Mouse (Mus musculus): ENCODE results near the gene Kank4. TPM values are rescaled to one million over a fixed set of nuclear protein-coding genes. Genes with fewer than 3 reads are reported as not detected.
"Not testable (repeated sequence)": the region's sequence is repeated elsewhere in the genome, so short reads cannot be mapped to it uniquely, and the experiment has no call there.

Kank4 gene
- total RNA-seq, 2 experiments from 2014 or later: 7.0 to 7.7 TPM

DNA sequence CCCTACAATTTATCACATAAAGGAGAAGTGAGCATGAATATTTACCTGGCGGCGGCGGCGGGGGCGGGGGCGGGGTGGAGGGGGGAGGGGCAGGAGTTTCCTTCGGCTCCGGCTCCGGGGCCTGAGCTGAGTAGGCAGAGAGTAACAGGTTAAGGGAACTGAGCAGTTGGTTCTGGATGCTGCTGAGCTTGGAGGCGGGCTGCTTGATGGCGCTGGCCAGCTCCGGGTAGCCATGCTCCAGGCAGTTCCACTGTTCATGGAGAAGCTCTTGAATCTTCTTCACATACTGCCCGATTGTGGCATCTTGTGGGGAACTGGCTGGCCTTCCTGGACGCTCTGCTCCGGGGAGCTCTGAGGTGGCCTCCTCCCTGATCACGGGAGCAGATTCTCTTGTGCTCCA lies 39.1 kb downstream of the Kank4 start:
- DNase-seq (ENCODE audit: low spot score in 2 of 2): no peak

DNA sequence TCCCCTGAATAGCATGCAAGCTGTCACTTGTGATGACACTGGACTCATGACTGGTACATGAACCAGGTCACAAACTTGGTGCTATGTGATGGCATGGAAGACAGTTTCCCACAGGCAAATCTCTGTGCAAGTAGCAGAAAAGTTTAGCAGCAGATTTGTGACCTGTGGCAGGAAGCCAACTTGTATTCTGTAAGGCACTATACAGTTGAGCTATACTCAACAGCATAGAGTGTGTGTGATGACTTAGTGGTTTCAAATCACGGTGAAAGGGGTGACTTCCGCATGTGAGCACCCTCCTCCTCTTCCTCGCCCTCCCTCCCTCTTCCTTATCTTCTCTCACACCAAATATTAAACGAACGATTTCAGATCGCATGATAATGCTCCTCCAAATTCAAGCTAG lies 39.9 kb downstream of the Kank4 start:
- no peak for DNase-seq (ENCODE audit: low spot score in 2 of 2)

DNA sequence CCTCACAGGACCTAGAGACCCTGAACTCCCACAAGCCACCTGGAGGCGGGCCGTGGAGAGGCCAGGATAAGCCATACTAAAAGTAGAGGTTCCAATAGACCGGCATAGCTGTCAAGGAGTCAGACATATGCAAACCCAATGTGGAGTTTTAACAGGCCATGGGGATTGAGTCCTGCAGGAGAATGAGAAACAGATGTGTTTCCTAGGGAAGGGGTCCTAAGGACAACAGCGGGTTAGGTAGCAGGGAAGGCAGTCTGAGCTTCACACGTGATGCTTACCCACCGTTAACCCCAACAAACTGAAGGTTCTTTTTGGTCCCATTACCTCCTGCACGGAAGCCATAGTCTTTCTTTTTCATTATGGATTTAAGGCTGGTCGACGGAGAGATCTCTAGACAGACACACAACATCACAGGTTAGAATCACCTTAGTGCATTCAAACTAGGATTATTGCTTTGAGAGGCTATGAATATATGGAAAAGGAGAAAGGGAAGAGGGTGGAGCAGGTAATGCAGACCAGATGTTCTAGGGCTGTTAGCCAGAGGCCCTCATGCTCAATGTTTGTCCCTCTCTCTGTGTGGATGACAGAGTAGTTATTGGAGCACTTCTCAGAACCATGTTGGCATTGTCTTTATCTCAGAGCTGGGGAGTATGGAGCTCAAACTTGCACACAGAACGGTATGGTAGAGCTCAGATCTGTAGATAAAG lies 40.5 kb downstream of the Kank4 start:
- no peak for DNase-seq (ENCODE audit: low spot score in 2 of 2)

DNA sequence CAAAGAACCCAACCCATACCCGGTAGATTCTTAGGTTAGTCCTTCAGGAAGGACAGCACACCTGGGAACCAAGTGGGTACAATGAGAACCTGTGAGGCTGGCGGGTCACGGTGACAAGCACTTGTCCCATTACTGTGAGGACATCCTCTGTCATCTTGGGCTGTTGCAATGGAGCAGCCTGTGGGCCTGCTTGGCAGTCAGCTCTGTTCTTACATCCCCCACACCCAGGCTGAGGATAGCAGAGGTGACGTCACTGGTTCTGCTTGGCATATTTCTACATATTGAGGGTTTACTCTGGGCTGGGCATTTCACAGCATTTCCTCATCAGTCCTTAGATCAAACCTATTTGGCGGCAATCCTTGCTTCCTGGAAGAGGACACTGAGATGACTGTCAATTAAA lies 43.6 kb downstream of the Kank4 start:
- no peak for DNase-seq (ENCODE audit: low spot score in 2 of 2)

DNA sequence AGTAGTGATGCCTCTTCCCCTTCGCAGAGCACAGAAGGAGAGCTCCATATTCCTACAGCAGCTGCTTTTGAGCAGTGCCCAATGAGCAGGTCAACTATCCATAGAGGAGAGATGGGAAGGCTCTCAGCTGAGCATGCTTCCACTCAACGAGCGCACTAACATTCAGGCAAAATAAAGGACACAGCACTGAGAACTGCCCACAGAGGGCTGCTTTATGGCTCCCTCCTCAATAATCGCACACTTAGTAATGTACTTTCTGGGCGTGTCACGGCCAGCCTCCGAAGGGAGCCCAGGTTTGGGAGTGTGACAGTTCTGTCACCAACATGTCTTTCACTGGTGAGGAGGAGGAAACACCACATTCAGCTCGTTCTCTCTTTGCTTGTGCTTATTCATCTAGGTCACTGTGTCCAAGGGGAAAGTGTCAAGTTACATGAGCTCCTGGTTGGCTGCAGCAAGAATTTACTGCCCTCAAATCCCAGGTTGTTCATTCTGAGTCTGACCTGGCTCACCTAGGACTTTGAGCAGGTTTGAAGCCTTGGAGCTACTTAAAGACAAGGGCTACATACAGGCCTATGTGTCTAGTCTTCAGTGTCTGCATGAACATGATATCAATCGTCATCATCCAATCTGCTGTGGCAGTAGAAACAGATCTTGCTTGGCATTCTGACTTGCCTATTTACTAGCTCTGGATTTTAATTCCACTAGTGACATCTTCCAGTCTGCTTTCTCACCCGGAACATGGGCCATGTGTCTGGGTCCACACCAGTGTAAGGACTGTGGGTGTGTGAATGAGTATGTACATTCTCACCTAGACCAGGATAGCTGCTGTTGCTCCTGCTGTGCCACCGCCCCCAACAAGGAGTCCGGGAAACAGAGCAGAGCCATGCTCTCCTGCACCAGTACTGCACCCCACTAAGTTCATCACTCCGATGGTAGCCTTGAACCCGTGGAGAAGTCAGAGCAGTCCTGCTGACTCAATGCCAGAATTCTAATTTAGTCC lies 49.9 kb downstream of the Kank4 start:
- no peak for DNase-seq (ENCODE audit: low spot score in 2 of 2)

DNA sequence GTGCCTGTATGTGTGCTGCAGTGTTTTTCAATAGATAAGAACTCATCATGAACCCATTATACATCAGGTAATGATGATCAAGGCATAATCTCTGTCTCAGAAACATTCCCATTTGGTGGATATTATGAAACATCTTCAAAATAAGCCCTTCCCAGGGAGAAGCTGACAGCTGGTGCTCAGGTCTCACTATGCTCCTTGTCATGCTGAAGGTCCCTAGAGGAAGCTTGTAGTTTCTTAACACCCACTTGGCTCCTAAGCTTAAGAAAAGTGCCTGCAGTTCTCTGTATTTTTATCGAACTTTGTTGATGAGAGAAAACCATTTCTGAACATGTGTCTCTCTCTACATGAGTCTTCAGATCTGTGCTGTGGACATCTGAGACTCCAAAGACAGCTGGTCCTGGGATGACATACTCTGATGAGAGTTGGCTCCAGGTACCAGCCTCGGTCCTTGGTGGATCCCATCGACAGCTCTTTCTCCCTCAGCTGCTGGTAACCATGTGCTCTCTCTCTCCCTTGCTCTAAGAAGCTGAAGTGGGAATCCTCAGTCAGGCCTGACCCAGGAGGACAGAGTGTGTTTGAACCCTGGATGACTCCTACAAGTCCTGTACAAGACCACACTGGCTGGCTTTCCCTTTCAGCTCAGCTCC lies 58.3 kb downstream of the Kank4 start:
- DNase-seq (ENCODE audit: low spot score in 2 of 2): no peak

DNA sequence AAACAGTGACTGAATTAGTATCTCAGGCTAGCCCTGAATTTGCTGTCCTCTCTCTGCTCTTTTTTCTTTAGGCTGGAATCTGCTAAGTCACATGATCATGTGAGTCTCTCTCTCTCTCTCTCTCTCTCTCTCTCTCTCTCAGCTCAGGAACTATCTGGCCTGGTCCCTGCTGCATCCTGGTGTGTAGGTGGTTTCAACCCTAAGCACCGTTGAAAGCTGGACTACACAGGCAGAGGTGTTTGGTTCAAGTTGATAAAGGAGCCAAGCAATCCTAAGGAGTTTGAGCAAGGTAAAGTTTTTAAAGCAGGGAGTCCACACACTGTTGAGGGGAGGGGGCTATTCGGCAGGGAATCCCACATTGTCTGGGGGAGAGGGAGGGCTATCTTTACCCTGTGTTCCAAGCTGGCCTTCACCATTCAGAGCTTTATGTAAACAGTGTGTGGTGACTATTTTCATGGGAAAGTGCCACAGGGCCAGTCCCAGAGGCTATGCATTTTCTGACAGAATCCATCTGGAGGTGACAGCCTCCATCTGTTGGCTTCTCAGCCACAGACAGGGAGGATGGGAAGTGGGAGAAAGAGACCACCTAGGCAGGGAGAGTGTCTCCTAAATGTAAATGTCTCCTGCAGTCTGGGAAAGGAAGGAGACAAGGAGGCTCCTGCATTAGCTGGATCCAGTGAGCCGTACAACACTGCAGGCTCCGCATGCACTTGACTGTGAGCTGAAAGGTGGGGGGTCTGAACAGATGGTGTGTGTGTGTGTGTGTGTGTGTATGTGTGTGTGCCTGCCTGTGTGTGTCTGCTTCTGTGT lies 59.1 kb downstream of the Kank4 start:
- DNase-seq (ENCODE audit: low spot score in 2 of 2): no peak

DNA sequence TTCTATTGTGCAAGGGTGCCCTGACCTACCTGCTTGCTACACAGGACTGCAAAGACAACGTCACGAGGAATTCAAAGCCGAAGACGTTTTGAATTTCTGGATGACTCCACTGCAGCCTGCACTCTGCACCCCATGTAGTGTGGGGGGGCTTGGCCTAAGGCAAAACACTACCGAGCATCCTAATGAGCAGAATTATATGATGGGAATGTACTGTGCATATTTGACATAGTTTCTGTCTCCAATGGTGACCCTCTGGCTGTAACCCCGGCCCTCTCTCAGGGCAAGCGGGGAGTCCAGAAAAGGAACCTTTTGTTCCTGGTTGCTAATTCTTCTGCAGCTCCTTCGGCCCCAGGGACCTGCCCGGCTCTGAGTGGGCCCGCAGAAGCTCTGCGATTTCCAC lies 61.2 kb downstream of the Kank4 start:
- no peak for DNase-seq (ENCODE audit: low spot score in 2 of 2)

DNA sequence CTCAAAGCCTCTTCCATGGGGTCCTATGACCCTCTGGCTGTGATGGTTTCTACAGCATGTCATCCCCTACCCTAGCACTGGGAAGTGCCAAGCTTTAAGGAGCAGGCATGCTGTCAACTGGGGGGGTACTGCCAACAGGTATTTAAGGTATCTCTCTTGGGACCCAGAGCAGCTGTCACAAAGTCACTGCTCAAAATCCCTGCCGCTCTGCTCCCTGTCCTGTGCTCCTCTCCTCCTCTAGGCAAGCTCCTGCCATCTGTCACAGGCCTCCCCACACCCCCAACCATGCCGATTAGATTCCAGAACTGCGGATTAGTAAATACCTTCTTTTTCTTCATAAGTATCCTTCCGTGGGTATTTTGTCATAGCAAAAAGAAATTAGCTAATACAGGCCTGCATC lies 62.9 kb downstream of the Kank4 start:
- no peak for DNase-seq (ENCODE audit: low spot score in 2 of 2)

DNA sequence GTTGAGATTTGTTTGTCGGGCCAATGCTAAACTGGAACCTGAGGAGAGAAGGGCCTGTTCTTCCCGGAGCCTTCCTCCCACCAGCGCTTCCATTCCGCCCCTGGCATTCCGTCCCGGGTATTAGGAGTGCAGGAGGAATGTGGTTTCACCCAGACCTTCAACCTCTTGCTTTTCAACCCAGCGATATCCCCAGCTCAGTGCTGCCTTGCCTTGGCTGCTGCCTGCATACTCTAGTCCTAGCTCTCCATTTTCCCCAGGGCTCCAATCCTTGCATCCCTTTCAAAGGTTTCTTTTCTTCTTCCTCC lies 73.5 kb downstream of the Kank4 start:
- DNase-seq (ENCODE audit: low spot score in 2 of 2): no peak

DNA sequence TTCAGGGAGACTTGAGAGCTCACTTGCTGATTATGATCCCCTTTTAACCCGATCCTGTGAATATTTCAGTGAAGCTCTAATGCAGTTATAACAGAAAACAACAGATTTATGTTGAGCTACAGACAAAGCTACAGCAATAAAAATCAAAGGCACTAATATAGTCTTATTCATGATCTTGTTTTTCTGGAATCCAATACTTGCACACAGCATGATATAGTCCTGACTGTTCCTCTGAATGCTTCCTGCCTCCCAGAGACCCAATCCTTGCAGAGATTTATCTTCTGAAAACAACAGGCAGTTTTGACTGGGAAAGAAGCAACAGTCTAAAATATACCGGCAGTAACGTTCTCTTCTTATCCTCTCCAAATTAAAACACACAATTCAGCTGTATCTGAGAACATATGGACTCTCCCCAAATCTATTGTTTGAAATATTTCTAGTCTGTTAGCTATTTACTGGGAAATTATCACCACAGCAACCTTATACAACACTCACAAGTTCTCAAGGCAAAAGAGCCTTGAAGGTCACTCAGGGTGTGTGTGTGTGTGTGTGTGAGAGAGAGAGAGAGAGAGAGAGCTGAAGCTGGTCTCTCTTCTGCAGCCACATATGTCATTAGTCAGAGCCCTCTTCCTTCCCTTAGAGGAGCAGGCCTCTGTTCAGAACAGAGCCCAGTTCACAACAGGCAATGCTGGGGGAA lies 74.0 kb downstream of the Kank4 start:
- DNase-seq (ENCODE audit: low spot score in 2 of 2): no peak

DNA sequence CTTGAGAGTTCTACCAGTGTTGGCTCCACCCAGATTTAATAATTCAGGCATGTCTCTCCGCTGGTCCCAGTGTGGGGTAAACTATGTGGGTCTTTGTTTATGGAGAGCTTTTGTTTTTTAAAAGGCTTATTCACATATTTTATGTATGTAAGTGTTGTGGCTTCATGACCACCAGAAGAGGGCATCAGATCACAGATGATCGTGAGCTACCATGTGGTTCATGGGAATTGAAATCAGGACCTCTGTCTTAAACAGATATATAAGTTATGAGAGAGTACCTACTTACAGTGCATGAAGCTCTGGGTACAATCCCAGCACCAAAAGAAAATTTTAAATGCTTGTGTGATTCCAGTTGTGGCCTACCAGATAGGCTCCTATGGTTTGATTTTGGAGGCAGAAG lies 77.6 kb downstream of the Kank4 start:
- DNase-seq (ENCODE audit: low spot score in 2 of 2): no peak

DNA sequence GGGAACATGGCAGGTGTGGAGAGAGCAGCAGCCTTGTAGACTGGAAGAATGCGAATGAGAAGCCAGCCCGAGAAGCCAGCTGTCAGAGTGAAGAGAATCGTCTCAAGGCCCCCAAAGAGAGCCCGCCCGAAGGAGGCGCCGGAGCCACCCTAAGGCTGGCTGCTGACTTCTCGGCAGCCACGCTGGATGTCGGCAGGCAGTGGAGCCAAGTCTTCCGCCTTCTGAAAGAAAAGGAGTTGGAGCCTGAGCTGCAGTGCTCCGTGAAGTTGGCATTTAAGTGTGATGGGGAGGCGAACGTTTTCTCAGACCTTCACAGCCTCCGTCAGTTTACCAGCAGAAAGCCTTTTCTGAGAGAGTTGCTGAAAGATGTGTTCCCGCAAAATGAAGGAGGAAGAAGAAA lies 83.7 kb downstream of the Kank4 start:
- no peak for DNase-seq (ENCODE audit: low spot score in 2 of 2)

DNA sequence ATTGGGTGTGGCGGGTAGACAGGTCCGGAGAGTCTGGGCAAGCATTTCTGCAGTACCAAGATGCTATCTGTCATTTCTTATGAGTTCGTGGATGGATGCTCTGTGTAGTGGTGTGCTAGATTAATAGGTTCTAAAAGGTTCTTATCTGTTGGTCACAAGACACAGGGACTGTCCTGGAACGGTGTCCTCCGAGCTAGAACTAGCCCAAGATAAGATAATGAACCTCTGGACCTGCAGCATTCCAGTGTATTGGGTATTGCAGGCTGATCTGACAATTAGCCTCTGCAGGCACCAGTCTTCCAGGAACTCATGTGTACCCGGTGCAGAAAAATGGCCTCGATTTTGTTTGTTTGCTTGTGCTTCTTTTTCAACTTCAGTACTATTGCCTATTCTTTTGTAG lies 88.6 kb downstream of the Kank4 start:
- DNase-seq (ENCODE audit: low spot score in 2 of 2): no peak

DNA sequence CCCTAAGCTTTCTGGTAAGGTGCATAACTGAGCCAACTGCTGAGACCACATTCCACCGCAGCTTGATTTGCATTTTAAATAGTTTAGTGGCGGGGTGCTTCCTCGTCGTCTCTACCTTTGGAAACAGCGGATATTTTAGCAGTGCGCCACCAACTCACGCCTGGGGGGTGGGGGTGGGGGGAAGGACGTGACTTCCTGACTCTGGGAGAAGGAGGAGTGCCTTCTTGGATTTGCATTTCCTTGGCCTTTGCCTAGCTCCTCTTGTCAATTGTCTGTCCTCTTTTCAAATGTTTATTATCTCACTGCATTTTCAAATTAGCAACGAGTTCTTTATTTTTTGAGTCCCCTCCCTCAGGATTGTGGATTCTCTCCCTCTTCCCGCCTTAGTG lies 89.4 kb downstream of the Kank4 start:
- no peak for DNase-seq (ENCODE audit: low spot score in 2 of 2)

DNA sequence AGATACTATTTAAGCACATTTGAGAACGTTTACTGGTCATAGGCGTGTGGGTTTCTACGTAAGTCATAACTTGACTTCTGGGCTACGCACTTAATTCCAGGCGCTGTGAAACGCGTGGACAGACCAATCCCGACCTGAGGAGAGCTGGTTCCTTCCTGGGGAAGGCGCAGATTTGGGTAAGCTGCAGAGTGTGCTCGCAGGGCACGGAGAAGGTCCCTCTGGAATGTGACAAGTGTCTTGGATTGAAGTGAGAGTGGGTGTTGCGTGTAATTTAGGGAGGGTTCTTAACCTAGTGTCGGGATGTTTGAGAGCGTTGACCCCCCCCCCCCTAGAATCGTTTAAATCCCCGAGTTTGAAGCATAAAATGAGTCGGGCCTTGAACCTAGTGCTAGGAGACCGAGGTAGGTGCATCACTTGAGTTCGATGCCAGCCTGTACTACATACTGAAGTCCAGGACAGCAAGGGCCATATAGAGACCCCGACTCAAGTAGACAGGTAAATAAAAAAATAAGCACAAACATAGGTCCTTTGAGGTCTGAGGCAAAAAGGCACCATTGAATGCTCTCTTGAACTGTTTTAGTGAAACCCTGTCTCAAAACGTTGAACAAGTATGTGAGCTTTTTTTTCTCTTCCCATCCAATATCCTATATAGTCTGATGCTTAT lies 89.9 kb downstream of the Kank4 start:
- no peak for DNase-seq (ENCODE audit: low spot score in 2 of 2)

DNA sequence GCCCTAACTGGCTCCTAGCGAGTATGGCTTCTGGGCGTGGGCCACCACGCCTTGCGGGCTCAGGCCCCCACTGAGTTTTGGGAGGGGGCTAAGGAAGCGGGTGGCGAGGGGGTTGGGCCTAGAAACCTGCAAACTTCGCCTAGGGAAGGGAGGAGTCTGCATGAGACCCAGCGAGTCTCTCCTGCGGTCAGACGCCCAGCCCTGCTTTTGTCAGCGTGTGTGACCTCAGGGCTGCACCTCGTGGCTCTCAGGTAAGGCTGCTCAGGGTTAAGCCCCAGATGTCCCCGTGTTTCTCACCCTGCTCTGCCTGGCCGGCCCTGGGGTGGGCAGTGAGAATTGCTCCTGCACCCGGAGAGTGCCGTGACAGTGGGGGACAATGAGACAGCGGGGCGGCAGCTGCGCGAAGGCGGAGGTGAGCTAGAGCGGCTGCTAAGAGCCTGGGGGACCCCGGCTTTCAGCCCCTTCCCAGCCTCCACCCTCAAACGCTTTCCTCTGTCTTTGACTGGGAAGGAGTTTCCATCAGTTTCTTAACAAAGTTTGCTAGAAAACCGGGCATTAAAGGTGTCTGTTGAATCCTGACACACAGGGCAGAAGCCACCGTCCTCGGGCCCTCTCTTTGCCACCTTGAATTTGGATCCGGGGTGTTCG lies 90.6 kb downstream of the Kank4 start, which contains the start of gene L1td1:
L1td1 (plus strand) TSS at position 145 of the 648 bp plus-strand sequence.
- DNase-seq (ENCODE audit: low spot score in 2 of 2): no peak

DNA sequence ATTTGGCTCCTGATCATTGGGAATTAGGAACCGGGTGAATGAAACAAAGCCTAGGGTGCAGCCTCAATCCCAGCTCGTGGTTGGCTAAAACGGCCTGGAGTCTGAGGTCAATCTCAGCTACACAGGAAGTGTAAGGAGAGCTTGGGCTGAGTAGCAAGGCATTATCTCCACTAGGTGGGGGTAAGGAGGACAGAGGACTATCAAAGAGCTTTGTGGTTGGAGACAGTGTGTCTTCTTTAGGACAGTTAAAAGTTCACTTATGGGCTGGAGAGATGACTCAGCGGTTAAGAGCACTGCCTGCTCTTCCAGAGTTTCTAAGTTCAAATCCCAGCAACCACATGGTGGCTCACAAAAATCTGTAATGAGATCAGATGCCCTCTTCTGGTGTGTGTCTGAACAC lies 91.9 kb downstream of the Kank4 start:
- DNase-seq (ENCODE audit: low spot score in 2 of 2): no peak

DNA sequence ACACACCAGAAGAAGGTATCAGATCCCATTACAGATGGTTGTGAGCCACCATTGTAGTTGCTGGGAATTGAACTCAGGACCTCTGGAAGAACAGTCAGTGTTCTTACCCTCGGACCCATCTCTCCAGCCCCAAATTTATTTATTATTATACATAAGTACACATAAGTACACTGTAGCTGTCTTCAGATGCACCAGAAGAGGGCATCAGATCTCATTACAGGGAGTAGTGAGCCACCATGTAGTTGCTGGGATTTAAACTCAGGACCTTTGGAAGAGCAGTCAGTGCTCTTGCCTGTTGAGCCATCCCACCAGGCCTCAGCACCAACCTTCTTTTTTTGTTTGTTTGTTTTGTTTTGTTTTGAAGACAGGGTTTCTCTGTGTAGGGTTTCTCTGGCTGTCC lies 92.7 kb downstream of the Kank4 start:
- DNase-seq (ENCODE audit: low spot score in 2 of 2): not testable (repeated sequence)

DNA sequence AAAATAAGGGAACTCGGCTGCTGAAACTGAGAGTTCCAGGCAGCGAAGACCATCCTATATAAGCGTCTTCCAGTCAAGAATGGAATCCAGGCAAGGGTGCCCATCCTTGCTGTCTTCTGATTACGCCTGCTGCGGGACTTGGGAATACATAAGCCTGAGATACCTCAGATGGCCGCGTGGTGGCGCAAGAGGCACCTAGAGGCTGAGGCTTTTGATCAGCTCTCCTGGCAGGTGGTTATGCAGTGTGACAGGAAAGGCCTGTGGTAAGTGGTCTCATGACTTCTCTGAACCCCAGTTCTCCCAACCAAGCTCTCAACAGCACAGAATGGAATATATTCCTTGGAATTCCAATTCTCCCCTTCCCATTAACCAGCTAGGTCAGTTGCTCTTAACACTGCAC lies 94.9 kb downstream of the Kank4 start:
- peak in 1 of 2 experiments; percentile 38 for DNase-seq (ENCODE audit: low spot score in 2 of 2)
